In the genomic region with DNA sequence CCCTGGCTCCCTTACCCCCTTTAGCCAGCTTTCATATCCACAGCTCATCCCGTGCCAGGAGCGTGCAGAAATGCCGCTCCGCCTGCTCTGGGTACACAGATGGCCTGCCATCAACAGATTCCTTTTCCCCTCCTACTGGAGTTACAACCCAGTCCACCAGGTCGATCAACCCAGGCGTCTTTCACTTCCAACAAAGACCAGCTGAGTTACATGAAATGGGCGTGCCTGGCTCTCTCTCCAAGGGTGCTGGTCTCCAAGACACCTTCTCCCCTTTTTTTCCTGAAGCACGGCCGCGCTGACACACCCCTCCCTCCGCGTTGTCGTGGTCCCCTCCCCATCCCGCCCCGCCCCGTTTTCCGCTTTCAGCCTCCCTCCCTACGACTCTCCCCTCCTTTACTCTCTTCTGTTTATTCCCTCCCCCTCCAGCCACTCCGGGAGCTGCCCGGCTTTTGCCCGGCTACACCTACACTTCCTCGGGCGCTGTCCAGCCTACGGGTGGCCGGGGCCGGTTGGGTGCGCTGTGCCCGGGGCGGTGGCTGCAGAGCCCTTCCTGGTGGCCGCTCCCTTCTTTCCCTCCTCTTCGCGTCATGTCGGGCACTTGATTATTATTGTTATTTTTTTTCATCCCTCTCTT, we compare ENCODE assay signal across 8 mouse cellular contexts. TPM values are rescaled to one million over a fixed set of nuclear protein-coding genes. Genes with fewer than 3 reads are reported as not detected.
DNase-seq lines count a peak whose midpoint lies in the region; ATAC-seq and TF ChIP-seq lines count a peak whose summit lies in the region.

No protein-coding gene starts in this region.

- no peaks in the 10 kb centered on the region for H3K36me3 ChIP-seq in forebrain, embryonic 11.5 days (ENCODE audit: control insufficient read depth, insufficient read depth, low read length)
- no peaks in the 10 kb centered on the region for H3K36me3 ChIP-seq in hindbrain, embryonic 16.5 days (ENCODE audit: control insufficient read depth, insufficient read depth, low read length)
- no peaks in the 10 kb centered on the region for H3K36me3 ChIP-seq in liver, embryonic 12.5 days
- no peaks in the 10 kb centered on the region for H3K36me3 ChIP-seq in neural tube, embryonic 11.5 days (ENCODE audit: control insufficient read depth, insufficient read depth, low read length)

- H3K9ac ChIP-seq in forebrain, embryonic 11.5 days (ENCODE audit: low read length) = peak overlapping the region; percentile 47; the same call in 1 of the 2 replicates
- H3K9ac ChIP-seq in hindbrain, embryonic 16.5 days (ENCODE audit: low read depth, low read length) = peak overlapping the region; percentile 73
- H3K9ac ChIP-seq in liver, embryonic 12.5 days = no peak overlapping the region
- H3K9ac ChIP-seq in neural tube, embryonic 11.5 days (ENCODE audit: low read length) = peak overlapping the region; percentile 63

- H3K4me1 ChIP-seq in forebrain, embryonic 11.5 days (replicated peaks; ENCODE audit: control insufficient read depth, insufficient read depth, low read length) = no peaks in the 10 kb centered on the region
- H3K4me1 ChIP-seq in hindbrain, embryonic 16.5 days (ENCODE audit: control insufficient read depth, insufficient read depth, low read depth, low read length) = peaks cover 17% of the 10 kb centered on the region
- 0 out of 2 replicates have a peak, but pooled peaks cover 6% of the 10 kb centered on the region for H3K4me1 ChIP-seq in liver, embryonic 12.5 days
- H3K4me1 ChIP-seq in neural tube, embryonic 11.5 days (ENCODE audit: control insufficient read depth, insufficient read depth, low read length) = no peaks in the 10 kb centered on the region

- peak; percentile 75 for ATAC-seq in forebrain, embryonic 11.5 days (replicated peaks; ENCODE audit: low FRiP score)
- peak; percentile 82 for ATAC-seq in hindbrain, embryonic 16.5 days
- ATAC-seq in liver, embryonic 12.5 days = peak; percentile 40; the same call in 1 of the 2 replicates
- peak; percentile 84 for ATAC-seq in neural tube, embryonic 11.5 days (ENCODE audit: insufficient read depth, low FRiP score, low TSS enrichment)

- no peak for TF ChIP-seq CTCF in brain, embryonic 14.5 days (IDR thresholded peaks at IDR 0.05; ENCODE audit: borderline replicate concordance, extremely low read depth, insufficient read depth, insufficient read length)

- 2% methylated on average over 31 of the region's 33 CpGs for WGBS in forebrain, embryonic 11.5 days
- under 1% methylated on average over 33 of the region's 33 CpGs for WGBS in hindbrain, embryonic 16.5 days
- WGBS in liver, embryonic 12.5 days (ENCODE audit: insufficient replicate concordance) = 2% methylated on average over 32 of the region's 33 CpGs
- WGBS in neural tube, embryonic 11.5 days = 1% methylated on average over 32 of the region's 33 CpGs

- peak; percentile 31 for DNase-seq in gastrocnemius, postnatal 10 days
- DNase-seq in gastrocnemius, adult 8-10 months (ENCODE audit: low spot score in 2 of 2) = no peak
- DNase-seq in brain, embryonic 14.5 days (ENCODE audit: low read depth) = peak; percentile 83
- DNase-seq in forebrain, embryonic 11.5 days (ENCODE audit: low spot score) = peak; percentile 67
- peak; percentile 57 for DNase-seq in neural tube, embryonic 11.5 days (ENCODE audit: low spot score)
- DNase-seq in c-Kit-positive CD71-positive TER-119-positive erythroid progenitor cells, embryonic 14.5 days (ENCODE audit: low spot score) = no peak

- no peak for TF ChIP-seq POLR2A in brain, embryonic 14.5 days (IDR thresholded peaks at IDR 0.05; ENCODE audit: borderline replicate concordance, extremely low read depth, insufficient read depth, insufficient read length, poor library complexity, severe bottlenecking)

- peak overlapping the region; percentile 49 for H3K4me3 ChIP-seq in forebrain, embryonic 11.5 days (ENCODE audit: low read depth, low read length)
- H3K4me3 ChIP-seq in hindbrain, embryonic 16.5 days (ENCODE audit: low read length) = peak overlapping the region; percentile 62
- peak overlapping the region; percentile 28 for H3K4me3 ChIP-seq in liver, embryonic 12.5 days
- H3K4me3 ChIP-seq in neural tube, embryonic 11.5 days (ENCODE audit: low read depth, low read length) = peak overlapping the region; percentile 39

- H3K27ac ChIP-seq in forebrain, embryonic 11.5 days (ENCODE audit: low read depth, low read length) = no peak overlapping the region
- peak overlapping the region; percentile 94 for H3K27ac ChIP-seq in hindbrain, embryonic 16.5 days (ENCODE audit: low read depth, low read length)
- H3K27ac ChIP-seq in liver, embryonic 12.5 days = no peak overlapping the region
- H3K27ac ChIP-seq in neural tube, embryonic 11.5 days (ENCODE audit: low read depth, low read length) = peak overlapping the region; percentile 68; the same call in 1 of the 2 replicates

- peaks cover 2% of the 10 kb centered on the region for H3K27me3 ChIP-seq in forebrain, embryonic 11.5 days (ENCODE audit: control insufficient read depth, insufficient read depth, low read length)
- H3K27me3 ChIP-seq in hindbrain, embryonic 16.5 days (replicated peaks; ENCODE audit: control insufficient read depth, insufficient read depth, low read length) = no peaks in the 10 kb centered on the region
- peaks cover 32% of the 10 kb centered on the region for H3K27me3 ChIP-seq in liver, embryonic 12.5 days (replicated peaks)
- 0 out of 2 replicates have a peak, but pooled peaks cover 3% of the 10 kb centered on the region for H3K27me3 ChIP-seq in neural tube, embryonic 11.5 days (ENCODE audit: control insufficient read depth, insufficient read depth, low read length)

- no peaks in the 10 kb centered on the region for H3K9me3 ChIP-seq in forebrain, embryonic 11.5 days (ENCODE audit: control insufficient read depth, low read length)
- H3K9me3 ChIP-seq in hindbrain, embryonic 16.5 days (ENCODE audit: control insufficient read depth, low read length) = no peaks in the 10 kb centered on the region
- no peaks in the 10 kb centered on the region for H3K9me3 ChIP-seq in liver, embryonic 12.5 days (replicated peaks)
- H3K9me3 ChIP-seq in neural tube, embryonic 11.5 days (ENCODE audit: control insufficient read depth, low read length) = no peaks in the 10 kb centered on the region

- peak overlapping the region; percentile 92 for H3K4me2 ChIP-seq in forebrain, embryonic 11.5 days (ENCODE audit: low read depth, low read length, severe bottlenecking)
- H3K4me2 ChIP-seq in hindbrain, embryonic 16.5 days (ENCODE audit: low read length) = peak overlapping the region; percentile 62
- peak overlapping the region; percentile 57 for H3K4me2 ChIP-seq in liver, embryonic 12.5 days
- H3K4me2 ChIP-seq in neural tube, embryonic 11.5 days (ENCODE audit: low read depth) = peak overlapping the region; percentile 64

RNA-seq across cellular contexts. Expression of a gene that starts 53.6 kb away (rescaled TPM):
- under 1 TPM; 0.73 to 0.90 TPM for total RNA-seq in gastrocnemius, postnatal 10 days (2021)
- under 1 TPM; 0.07 to 0.29 (median 0.18) TPM for total RNA-seq in gastrocnemius, adult 8-10 months (2022)
- 37.1 and 56.5 TPM in 2 replicates for polyA plus RNA-seq in brain, embryonic 14.5 days (2012; rRNA removed)
- polyA plus RNA-seq in forebrain, embryonic 11.5 days (2014; fragmentation: Nextera tagmentation; extraction: Ambion mirVana) = 3.0 and 4.0 TPM in 2 replicates
- polyA plus RNA-seq in hindbrain, embryonic 16.5 days (2015; fragmentation: Nextera tagmentation; extraction: Ambion mirVana) = 66.1 and 68.1 TPM in 2 replicates
- polyA plus RNA-seq in liver, embryonic 12.5 days (2016; fragmentation: Nextera tagmentation; extraction: Ambion mirVana) = 0.02 and 0.10 TPM in 2 replicates
- 9.1 and 9.7 TPM in 2 replicates for polyA plus RNA-seq in neural tube, embryonic 11.5 days (2014; fragmentation: Nextera tagmentation; extraction: Ambion mirVana)

Comparison
In these comparisons a context has a peak if more than half of its experiments do, and no peak if none do; other contexts are left out.
1. DNase-seq: peak in gastrocnemius, postnatal 10 days (single experiment), brain, embryonic 14.5 days (single experiment), forebrain, embryonic 11.5 days (single experiment) and neural tube, embryonic 11.5 days (single experiment); none in gastrocnemius, adult 8-10 months (0 of 2) and c-Kit-positive CD71-positive TER-119-positive erythroid progenitor cells, embryonic 14.5 days (single experiment).
2. H3K27ac ChIP-seq: peak in hindbrain, embryonic 16.5 days (single experiment) and neural tube, embryonic 11.5 days (single experiment); none in forebrain, embryonic 11.5 days (single experiment) and liver, embryonic 12.5 days (single experiment).
3. Peak in every context shown above with its lines, with median percentiles within 50 percentile points of each other: ATAC-seq, H3K4me2 ChIP-seq and H3K4me3 ChIP-seq.